Mouse (Mus musculus) ovary, adult 18-20 months (tissue): ENCODE data around the gene Hs3st5.
"Not testable (repeated sequence)": the region's sequence is repeated elsewhere in the genome, so short reads cannot be mapped to it uniquely, and the experiment has no call there.

Source experiments
- DNase-seq: peaks from one replicate; pipeline ENCODE4 v3.0.0; 2022; ENCODE audit warnings: low spot score, mixed read lengths

Gene Hs3st5

GRCm38 (mm10) chr10:36506727-36507555, at the start of gene Hs3st5:
TSS of gene Hs3st5 (plus strand) at chr10:36506814.
- peak; percentile 15 for DNase-seq

GRCm38 (mm10) chr10:36468664-36469063, 38.0 kb upstream of the Hs3st5 start:
- DNase-seq = no peak

- DNase-seq = no peak
These were observed 35.5 kb upstream of the Hs3st5 start for GRCm38 (mm10) chr10:36471135-36471534.

- no peak for DNase-seq
These were observed 31.8 kb upstream of the Hs3st5 start for GRCm38 (mm10) chr10:36474834-36475233.

- DNase-seq = no peak
These were observed 29.1 kb upstream of the Hs3st5 start for GRCm38 (mm10) chr10:36477543-36477942.

- no peak for DNase-seq
These were observed 23.3 kb upstream of the Hs3st5 start for GRCm38 (mm10) chr10:36483362-36483761.

- DNase-seq = no peak
These were observed 22.6 kb upstream of the Hs3st5 start for GRCm38 (mm10) chr10:36484011-36484410.

GRCm38 (mm10) chr10:36484728-36485300, 21.8 kb upstream of the Hs3st5 start:
- DNase-seq = no peak

GRCm38 (mm10) chr10:36493566-36493965, 13.0 kb upstream of the Hs3st5 start:
- DNase-seq = no peak

GRCm38 (mm10) chr10:36499713-36500112, 6.9 kb upstream of the Hs3st5 start:
- DNase-seq = no peak

GRCm38 (mm10) chr10:36506033-36506726, 434 bp upstream of the Hs3st5 start:
- DNase-seq = no peak

GRCm38 (mm10) chr10:36507556-36507870, 899 bp downstream of the Hs3st5 start:
- no peak for DNase-seq

GRCm38 (mm10) chr10:36507991-36508546, 1.5 kb downstream of the Hs3st5 start:
- DNase-seq = no peak

- no peak for DNase-seq
These were observed 2.9 kb downstream of the Hs3st5 start for GRCm38 (mm10) chr10:36509477-36509876.

- DNase-seq = no peak
These were observed 17.3 kb downstream of the Hs3st5 start for GRCm38 (mm10) chr10:36523881-36524280.

- peak; percentile 1 for DNase-seq
These were observed 27.2 kb downstream of the Hs3st5 start for GRCm38 (mm10) chr10:36533633-36534335.

GRCm38 (mm10) chr10:36546622-36547021, 40.0 kb downstream of the Hs3st5 start:
- DNase-seq = no peak

GRCm38 (mm10) chr10:36547713-36548112, 41.1 kb downstream of the Hs3st5 start:
- not testable (repeated sequence) for DNase-seq

- no peak for DNase-seq
These were observed 47.4 kb downstream of the Hs3st5 start for GRCm38 (mm10) chr10:36554057-36554456.

GRCm38 (mm10) chr10:36554941-36555888, 48.6 kb downstream of the Hs3st5 start:
- no peak for DNase-seq

GRCm38 (mm10) chr10:36556128-36556527, 49.5 kb downstream of the Hs3st5 start:
- no peak for DNase-seq
